Mouse (Mus musculus) midbrain, embryonic 11.5 days (tissue): ENCODE data around the gene Als2cr12. TPM values are rescaled to one million over a fixed set of nuclear protein-coding genes. Genes with fewer than 3 reads are reported as not detected.
"Not testable (repeated sequence)": the region's sequence is repeated elsewhere in the genome, so short reads cannot be mapped to it uniquely, and the experiment has no call there.

ENCODE experiments used
- ATAC-seq: fragments of 200-750 bp; cut with Nextera tagmentation; 2 replicates; pipeline ENCODE4 v1.8.0; 2017; ENCODE audit warnings: moderate TSS enrichment, moderate library complexity; ENCODE audit not compliant: low FRiP score
- DNase-seq: peaks from one replicate; pipeline ENCODE4 v3.0.0; 2015; ENCODE audit warnings: low spot score; ENCODE audit errors: missing footprints
- H3K27ac ChIP-seq: fragments of 300-500 bp; sonication (generic); 2 replicates; pipeline ENCODE4 v1.5.1; 2014; ENCODE audit warnings: low read depth, low read length
- H3K27me3 ChIP-seq: fragments of 300-500 bp; sonication (generic); 2 replicates; pipeline ENCODE4 v1.6.1; 2014; ENCODE audit warnings: mild to moderate bottlenecking, low read length, moderate library complexity, mixed read lengths; ENCODE audit not compliant: control insufficient read depth, insufficient read depth
- H3K36me3 ChIP-seq: fragments of 300-500 bp; sonication (generic); 2 replicates; pipeline ENCODE4 v1.6.1; 2014; ENCODE audit warnings: mild to moderate bottlenecking, low read length, moderate library complexity, mixed read lengths; ENCODE audit not compliant: control insufficient read depth, insufficient read depth
- H3K4me1 ChIP-seq: fragments of 300-500 bp; sonication (generic); 2 replicates; pipeline ENCODE4 v1.6.1; 2014; ENCODE audit warnings: low read length; ENCODE audit not compliant: control insufficient read depth, insufficient read depth
- H3K4me2 ChIP-seq: fragments of 300-500 bp; sonication (generic); 2 replicates; pipeline ENCODE4 v1.6.1; 2014; ENCODE audit warnings: mild to moderate bottlenecking, moderate library complexity
- H3K4me3 ChIP-seq: fragments of 300-500 bp; sonication (generic); 2 replicates; pipeline ENCODE4 v1.5.1; 2014; ENCODE audit warnings: low read depth, low read length
- H3K9ac ChIP-seq: fragments of 300-500 bp; sonication (generic); 2 replicates; pipeline ENCODE4 v1.6.1; 2014; ENCODE audit warnings: low read length
- H3K9me3 ChIP-seq: fragments of 300-500 bp; sonication (generic); 2 replicates; pipeline ENCODE4 v1.6.1; 2016; ENCODE audit warnings: low read length; ENCODE audit not compliant: control insufficient read depth
- WGBS: fragments of 180-500 bp; shearing (Covaris S2); extraction: QIAGEN DNeasy Blood & Tissue Kit; methylation state at CpG from one replicate; pipeline ENCODE4 v1.1.7; 2014; 5-methylcytosine and 5-hydroxymethylcytosine counted together
- polyA plus RNA-seq: library from polyadenylated mRNA; unstranded; fragments of >200 nt; fragmentation: Nextera tagmentation; extraction: Ambion mirVana; gene quantifications from 2 replicates; pipeline ENCODE4 v1.2.1, GENCODE M21; 2014

Als2cr12 gene
- not detected in 2 replicates for polyA plus RNA-seq

DNA sequence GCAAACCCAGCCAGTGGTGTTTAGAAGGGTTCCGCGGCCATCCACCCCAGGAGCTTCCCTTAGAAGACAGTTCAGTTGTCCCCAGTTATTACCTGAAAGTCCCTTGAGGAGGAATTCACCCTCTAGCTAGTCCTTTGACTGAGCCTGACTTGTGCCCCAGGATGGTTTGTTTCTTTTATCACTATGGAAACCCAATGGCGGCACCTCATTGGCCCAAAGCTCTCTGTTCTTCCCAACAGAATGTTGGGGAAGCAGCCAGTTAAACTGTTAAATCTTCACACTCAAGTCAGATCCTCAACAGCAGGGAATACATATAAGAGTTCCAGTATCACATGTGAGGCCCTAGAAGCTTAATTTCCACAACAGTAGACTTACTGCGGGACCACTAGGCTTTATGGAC, at the start of gene Als2cr12:
TSS of gene Als2cr12 (minus strand) at position 180 of the 400 bp plus-strand sequence.
- H3K9me3 ChIP-seq, H3K27ac ChIP-seq, H3K36me3 ChIP-seq, H3K4me1 ChIP-seq, ATAC-seq, H3K9ac ChIP-seq, DNase-seq, H3K27me3 ChIP-seq, H3K4me3 ChIP-seq, H3K4me2 ChIP-seq: not testable (repeated sequence)
- WGBS: 87% methylated on average over 4 of the region's 4 CpGs

DNA sequence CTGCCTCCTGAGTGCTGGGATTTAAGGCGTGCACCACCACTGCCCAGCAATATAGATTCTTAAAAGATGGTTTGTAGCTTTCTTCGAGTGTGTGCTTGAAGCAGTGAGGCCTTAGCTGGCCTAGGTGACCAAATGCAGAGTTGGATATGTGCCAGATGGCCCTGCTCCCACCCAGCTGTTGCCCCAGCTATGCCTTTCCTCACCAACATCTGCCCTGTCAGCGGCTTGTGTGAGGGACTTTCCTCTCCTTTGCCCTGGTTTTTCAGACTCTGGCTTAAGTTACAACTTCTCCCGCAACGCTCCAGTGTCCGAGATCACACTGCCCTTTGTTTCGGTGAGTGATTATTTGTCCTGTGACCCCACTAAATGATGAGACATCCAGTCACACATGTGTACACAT, 48.9 kb upstream of the Als2cr12 start:
- H3K27ac ChIP-seq: no peak overlapping the region
- DNase-seq (no peak), ATAC-seq (no peak)
- H3K27me3 ChIP-seq: no peaks in the 10 kb centered on the region
- no peak overlapping the region for H3K9ac ChIP-seq
- H3K4me1 ChIP-seq: no peaks in the 10 kb centered on the region
- no peak overlapping the region for H3K4me2 ChIP-seq
- H3K4me3 ChIP-seq: no peak overlapping the region
- peaks cover 2% of the 10 kb centered on the region; the same call in 1 of the 2 replicates for H3K36me3 ChIP-seq
- WGBS: 93% methylated on average over 7 of the region's 7 CpGs
- H3K9me3 ChIP-seq: no peaks in the 10 kb centered on the region

DNA sequence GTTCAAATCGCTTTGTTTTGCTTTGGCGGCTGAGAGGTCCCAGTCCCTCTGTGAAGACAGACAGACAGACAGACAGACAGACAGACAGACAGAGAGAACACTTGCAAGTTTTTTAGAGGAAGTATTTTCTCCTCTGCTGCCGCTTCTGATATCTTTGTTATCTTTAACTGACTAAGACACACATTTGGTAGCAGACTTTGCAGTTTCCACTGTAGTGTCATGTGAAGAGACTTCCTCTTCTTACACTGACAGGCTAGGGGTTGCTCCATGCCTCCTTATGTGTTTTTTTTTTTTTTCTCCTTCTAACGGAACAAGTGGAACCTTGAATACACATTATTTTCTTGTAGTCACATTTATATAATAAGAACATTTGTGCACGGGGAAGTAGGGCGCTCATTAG, 47.5 kb upstream of the Als2cr12 start:
- no peak for DNase-seq
- Histone ChIP-seq H3K9ac (no peak overlapping the region), H3K27me3 (no peaks in the 10 kb centered on the region), H3K27ac (no peak overlapping the region), H3K36me3 (peaks cover 4% of the 10 kb centered on the region; the same call in 1 of the 2 replicates), H3K4me3 (no peak overlapping the region), H3K4me2 (no peak overlapping the region), H3K4me1 (no peaks in the 10 kb centered on the region), H3K9me3 (no peaks in the 10 kb centered on the region)
- no peak for ATAC-seq
- 97% methylated on average over 6 of the region's 6 CpGs for WGBS

DNA sequence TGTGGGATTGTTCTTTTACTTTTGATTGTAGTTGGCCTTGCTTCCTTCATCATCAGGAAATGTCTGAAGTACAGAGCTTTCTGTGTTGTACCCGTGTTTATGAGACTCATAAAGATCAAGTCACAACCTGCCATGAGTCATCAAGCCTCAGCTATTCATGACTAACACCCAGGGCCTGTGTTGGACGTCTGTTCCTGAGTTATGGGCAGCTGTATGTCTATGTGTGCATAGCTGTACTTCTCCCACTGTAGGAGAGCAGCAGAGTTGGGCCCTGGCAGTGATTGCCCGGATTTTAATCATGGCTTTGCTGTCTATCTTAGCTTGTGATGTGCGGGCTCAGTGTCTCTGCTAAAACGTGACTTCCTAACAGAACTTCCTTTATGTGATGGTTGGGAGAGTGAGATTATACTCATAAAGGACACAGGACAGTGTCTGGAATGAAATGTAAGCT, 46.8 kb upstream of the Als2cr12 start:
- no peak for DNase-seq
- H3K9ac ChIP-seq: no peak overlapping the region
- peaks cover 4% of the 10 kb centered on the region; the same call in 1 of the 2 replicates for H3K36me3 ChIP-seq
- no peaks in the 10 kb centered on the region for H3K27me3 ChIP-seq
- WGBS: 87% methylated on average over 5 of the region's 5 CpGs
- no peaks in the 10 kb centered on the region for H3K4me1 ChIP-seq
- no peaks in the 10 kb centered on the region for H3K9me3 ChIP-seq
- no peak for ATAC-seq
- no peak overlapping the region for H3K4me3 ChIP-seq
- H3K4me2 ChIP-seq: no peak overlapping the region
- H3K27ac ChIP-seq: no peak overlapping the region

DNA sequence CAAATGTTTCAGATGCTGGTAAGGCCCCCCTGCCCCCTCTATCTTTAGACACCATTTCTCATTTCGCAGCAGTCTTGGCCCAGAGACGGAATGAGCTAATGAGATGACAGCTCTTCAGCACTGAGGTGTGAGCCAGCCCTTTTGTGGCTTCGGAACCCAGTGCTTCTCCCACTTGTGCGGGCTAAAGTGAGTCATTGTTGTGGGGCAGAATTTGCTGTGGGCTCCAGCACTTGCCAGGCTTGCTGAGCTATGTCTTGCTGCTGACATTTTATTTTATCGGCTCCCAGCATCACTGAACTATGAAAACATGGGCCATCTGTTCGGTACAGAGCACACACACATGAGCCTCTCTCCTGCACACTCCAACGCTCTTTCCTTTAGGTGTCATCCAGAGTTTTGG, 43.7 kb upstream of the Als2cr12 start:
- Histone ChIP-seq H3K4me2 (no peak overlapping the region), H3K27me3 (no peaks in the 10 kb centered on the region), H3K4me3 (no peak overlapping the region), H3K27ac (no peak overlapping the region), H3K9me3 (no peaks in the 10 kb centered on the region), H3K4me1 (no peaks in the 10 kb centered on the region), H3K9ac (no peak overlapping the region), H3K36me3 (peaks cover 4% of the 10 kb centered on the region; the same call in 1 of the 2 replicates)
- 87% methylated on average over 7 of the region's 7 CpGs for WGBS
- DNase-seq (no peak), ATAC-seq (no peak)

DNA sequence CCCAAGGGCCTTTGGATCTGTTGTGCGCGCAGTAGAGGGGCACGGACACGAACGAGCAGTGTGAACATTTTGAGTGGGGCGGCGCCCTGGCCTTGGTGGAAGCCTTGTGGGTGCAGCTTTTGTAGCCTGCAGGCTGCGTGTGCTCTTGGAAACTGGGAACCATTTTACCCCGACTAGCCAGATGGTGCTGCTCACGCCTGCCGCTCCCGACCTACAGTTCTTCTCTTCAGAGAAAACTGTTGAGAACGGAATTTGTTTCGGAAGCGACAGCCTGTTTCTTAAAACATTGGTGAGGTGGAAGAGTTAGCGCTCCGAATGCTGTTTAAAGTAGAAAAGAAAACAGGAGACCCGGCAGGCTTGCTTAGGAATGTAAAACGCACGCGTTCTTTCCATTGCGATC, 41.2 kb upstream of the Als2cr12 start:
- Histone ChIP-seq H3K9me3 (no peaks in the 10 kb centered on the region), H3K4me1 (no peaks in the 10 kb centered on the region), H3K9ac (no peak overlapping the region), H3K27ac (no peak overlapping the region), H3K36me3 (peaks cover 4% of the 10 kb centered on the region; the same call in 1 of the 2 replicates), H3K4me2 (no peak overlapping the region), H3K27me3 (no peaks in the 10 kb centered on the region), H3K4me3 (no peak overlapping the region)
- 96% methylated on average over 22 of the region's 22 CpGs for WGBS
- DNase-seq: no peak
- no peak for ATAC-seq

DNA sequence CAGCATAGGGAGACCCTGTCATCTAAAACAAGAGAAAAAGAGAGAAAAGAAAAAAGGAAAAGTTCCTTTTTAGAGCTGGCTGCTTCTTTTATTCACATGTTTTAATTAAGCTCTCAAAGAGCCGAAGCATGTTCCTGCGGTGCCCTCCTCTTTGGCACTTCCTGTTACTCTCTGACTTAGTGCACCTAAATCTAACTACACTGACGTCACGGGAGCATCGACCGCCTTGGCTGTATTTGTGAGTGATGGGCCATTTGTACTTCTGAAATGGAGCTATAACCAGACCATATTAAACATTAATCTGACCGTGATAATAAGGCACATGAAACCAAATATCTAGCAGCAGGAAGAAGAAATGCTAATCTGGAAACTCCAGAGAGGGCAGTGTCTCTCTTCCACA, 40.2 kb upstream of the Als2cr12 start:
- ATAC-seq: no peak
- WGBS: 94% methylated on average over 7 of the region's 7 CpGs
- no peak for DNase-seq

DNA sequence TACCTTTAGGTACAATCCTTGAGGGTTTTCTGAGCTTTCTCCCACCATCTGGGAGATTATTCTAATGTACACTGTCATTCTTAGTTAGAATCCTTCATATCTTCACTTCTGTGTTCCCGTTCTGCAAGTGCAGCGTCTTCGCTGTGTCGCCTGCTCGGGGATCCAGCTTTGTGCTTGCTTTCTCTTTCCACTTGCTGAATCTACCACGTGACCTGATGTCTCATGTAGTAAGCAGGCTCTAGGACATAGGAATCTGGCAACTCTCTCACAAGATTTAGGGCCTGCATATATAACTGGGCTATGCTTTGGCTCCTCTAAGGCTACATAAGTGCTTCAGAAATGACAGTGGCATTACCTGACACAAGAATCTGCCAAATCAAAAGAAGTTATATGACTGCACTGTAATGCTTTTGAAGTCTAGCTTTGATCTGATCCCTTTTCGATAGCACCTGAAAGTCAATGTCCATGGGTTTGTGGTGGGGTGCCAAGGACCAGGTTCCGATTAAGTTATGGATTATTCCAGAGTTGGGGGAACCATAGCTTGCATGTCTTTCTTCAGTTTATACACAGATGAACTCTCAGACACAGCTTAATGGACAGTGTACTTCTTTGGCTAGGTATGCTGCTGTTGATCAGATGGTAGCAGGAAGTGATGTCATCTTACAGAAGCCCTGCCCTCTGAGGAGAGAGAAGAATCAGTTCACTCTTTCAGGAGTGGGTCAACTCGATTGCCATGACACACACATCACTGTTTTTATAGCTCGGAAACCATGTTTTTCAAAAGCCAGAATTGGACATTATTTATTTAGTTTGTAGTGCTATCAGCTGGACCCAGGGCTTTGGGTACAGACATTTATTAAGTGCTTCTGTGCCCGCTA, 38.5 kb upstream of the Als2cr12 start:
- H3K9ac ChIP-seq: no peak overlapping the region
- no peaks in the 10 kb centered on the region for H3K27me3 ChIP-seq
- H3K4me3 ChIP-seq: no peak overlapping the region
- no peaks in the 10 kb centered on the region for H3K9me3 ChIP-seq
- H3K27ac ChIP-seq: no peak overlapping the region
- H3K36me3 ChIP-seq: peaks cover 3% of the 10 kb centered on the region; the same call in 1 of the 2 replicates
- no peak for ATAC-seq
- DNase-seq: no peak
- WGBS: 92% methylated on average over 11 of the region's 11 CpGs
- H3K4me2 ChIP-seq: no peak overlapping the region
- H3K4me1 ChIP-seq: no peaks in the 10 kb centered on the region

More for the DNA sequence above, 40.2 kb upstream of the Als2cr12 start:
- Histone ChIP-seq H3K36me3 (peaks cover 6% of the 10 kb centered on the region; the same call in 1 of the 2 replicates), H3K4me2 (no peak overlapping the region), H3K4me3 (no peak overlapping the region), H3K27me3 (no peaks in the 10 kb centered on the region), H3K9me3 (no peaks in the 10 kb centered on the region), H3K9ac (no peak overlapping the region), H3K27ac (no peak overlapping the region), H3K4me1 (no peaks in the 10 kb centered on the region)

DNA sequence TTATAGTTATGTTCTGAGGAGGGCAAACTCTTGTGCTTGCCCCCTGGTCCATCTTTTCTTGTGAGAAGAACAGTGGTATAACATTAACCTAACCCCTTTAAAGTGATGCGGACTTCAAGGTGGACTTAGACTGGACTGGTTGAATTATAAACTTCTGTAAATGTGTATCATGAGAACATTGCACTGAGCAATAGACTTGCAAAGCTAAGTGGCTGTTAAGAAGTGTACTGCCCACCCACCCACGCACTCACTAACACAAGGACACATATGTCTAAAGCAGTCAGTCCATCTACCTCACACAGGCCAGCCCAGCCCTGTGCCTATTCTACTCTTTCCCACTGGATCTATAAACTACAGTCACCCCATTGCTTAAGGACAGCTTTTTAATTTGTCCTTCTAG, 37.8 kb upstream of the Als2cr12 start:
- DNase-seq (no peak), ATAC-seq (no peak)
- Histone ChIP-seq H3K27me3 (no peaks in the 10 kb centered on the region), H3K36me3 (0 out of 2 replicates have a peak, but pooled peaks cover 3% of the 10 kb centered on the region), H3K9me3 (no peaks in the 10 kb centered on the region), H3K4me3 (no peak overlapping the region), H3K9ac (no peak overlapping the region), H3K27ac (no peak overlapping the region), H3K4me2 (no peak overlapping the region), H3K4me1 (no peaks in the 10 kb centered on the region)
- WGBS: 93% methylated on average over 2 of the region's 2 CpGs
